Comparison of ENCODE assay signal across 30 mouse cellular contexts in the genomic region with DNA sequence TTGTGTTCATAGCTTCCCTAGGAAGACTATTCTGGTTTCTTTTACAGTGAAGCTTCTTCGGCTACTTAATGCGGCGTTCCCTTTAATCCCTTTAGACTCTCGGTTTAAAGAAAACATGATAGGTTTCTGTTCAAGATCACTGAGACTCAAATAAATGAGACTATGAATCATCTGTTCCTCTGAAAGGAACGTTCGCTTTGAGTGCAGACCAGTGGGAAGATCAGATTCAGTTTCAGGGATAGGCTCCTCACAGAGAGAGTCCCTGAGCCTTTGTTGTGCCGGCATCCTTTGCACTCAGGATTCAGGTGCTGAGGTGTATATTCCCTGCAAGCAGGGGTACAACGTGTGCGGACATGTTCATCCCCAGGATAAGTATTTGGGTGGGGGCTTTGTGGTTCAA. TPM values are rescaled to one million over a fixed set of nuclear protein-coding genes. Genes with fewer than 3 reads are reported as not detected.
DNase-seq lines count a peak whose midpoint lies in the region; ATAC-seq and TF ChIP-seq lines count a peak whose summit lies in the region.
"Had no signal": no experiment of that assay in that cellular context is flagged by ENCODE, and none has a peak within 500 bp of the region (broad histone marks: within the 10 kb centered on the region; RNA-seq: fewer than 3 reads in every experiment).

No protein-coding gene starts in this region.

- TF ChIP-seq CTCF in hindbrain, postnatal 0 days (IDR thresholded peaks at IDR 0.05; ENCODE audit: low read depth), result no peak
- TF ChIP-seq CTCF in midbrain, postnatal 0 days (IDR thresholded peaks at IDR 0.05), result no peak

- H3K4me3 ChIP-seq in hindbrain, embryonic 11.5 days (ENCODE audit: low read depth, low read length), result no peak overlapping the region
- no peak overlapping the region for H3K4me3 ChIP-seq in hindbrain, postnatal 0 days (ENCODE audit: low read length)
- no peak overlapping the region for H3K4me3 ChIP-seq in neural tube, embryonic 11.5 days (ENCODE audit: low read depth, low read length)
- no peak overlapping the region for H3K4me3 ChIP-seq in midbrain, postnatal 0 days (ENCODE audit: low read depth, low read length)
- H3K4me3 ChIP-seq: embryonic facial prominence, embryonic 13.5 days; forebrain, embryonic 10.5 days; heart, embryonic 12.5 days; heart, embryonic 15.5 days; hindbrain, embryonic 12.5 days had no signal

- no peaks in the 10 kb centered on the region for H3K4me1 ChIP-seq in hindbrain, embryonic 11.5 days (replicated peaks; ENCODE audit: control insufficient read depth, insufficient read depth, low read length)
- H3K4me1 ChIP-seq in hindbrain, postnatal 0 days (ENCODE audit: insufficient read depth, low read length), result no peaks in the 10 kb centered on the region
- no peaks in the 10 kb centered on the region for H3K4me1 ChIP-seq in neural tube, embryonic 11.5 days (ENCODE audit: control insufficient read depth, insufficient read depth, low read length)
- H3K4me1 ChIP-seq in midbrain, postnatal 0 days (ENCODE audit: insufficient read depth, low read length), result no peaks in the 10 kb centered on the region
- H3K4me1 ChIP-seq: heart, embryonic 15.5 days had no signal

- no peaks in the 10 kb centered on the region for H3K9me3 ChIP-seq in hindbrain, embryonic 11.5 days (ENCODE audit: control insufficient read depth, low read length)
- no peaks in the 10 kb centered on the region for H3K9me3 ChIP-seq in hindbrain, postnatal 0 days (ENCODE audit: low read length)
- H3K9me3 ChIP-seq in neural tube, embryonic 11.5 days (ENCODE audit: control insufficient read depth, low read length), result no peaks in the 10 kb centered on the region
- no peaks in the 10 kb centered on the region for H3K9me3 ChIP-seq in midbrain, postnatal 0 days (ENCODE audit: low read length)
- H3K9me3 ChIP-seq: embryonic facial prominence, embryonic 13.5 days; forebrain, embryonic 10.5 days; G1E; heart, embryonic 12.5 days; heart, embryonic 15.5 days; hindbrain, embryonic 12.5 days had no signal

- H3K27ac ChIP-seq in hindbrain, embryonic 11.5 days (ENCODE audit: low read depth, low read length), result no peak overlapping the region
- H3K27ac ChIP-seq in hindbrain, postnatal 0 days, result no peak overlapping the region
- no peak overlapping the region for H3K27ac ChIP-seq in neural tube, embryonic 11.5 days (ENCODE audit: low read depth, low read length)
- no peak overlapping the region for H3K27ac ChIP-seq in midbrain, postnatal 0 days (ENCODE audit: low read depth, low read length)
- H3K27ac ChIP-seq: embryonic facial prominence, embryonic 13.5 days; forebrain, embryonic 10.5 days; heart, embryonic 15.5 days; hindbrain, embryonic 12.5 days had no signal

- no peak overlapping the region for H3K9ac ChIP-seq in hindbrain, embryonic 11.5 days (ENCODE audit: low read depth, low read length)
- no peak overlapping the region for H3K9ac ChIP-seq in hindbrain, postnatal 0 days (replicated peaks; ENCODE audit: low read length)
- no peak overlapping the region for H3K9ac ChIP-seq in neural tube, embryonic 11.5 days (ENCODE audit: low read length)
- no peak overlapping the region for H3K9ac ChIP-seq in midbrain, postnatal 0 days (replicated peaks; ENCODE audit: low read length, poor library complexity, severe bottlenecking)
- H3K9ac ChIP-seq: embryonic facial prominence, embryonic 13.5 days; forebrain, postnatal 0 days; heart, embryonic 12.5 days; heart, embryonic 15.5 days; hindbrain, embryonic 12.5 days had no signal

- ATAC-seq in frontal cortex, adult (ENCODE audit: low TSS enrichment), result peak; percentile 73
- ATAC-seq in hindbrain, embryonic 11.5 days (ENCODE audit: low FRiP score), result peak; percentile 35; the same call in 1 of the 2 replicates
- ATAC-seq in hindbrain, postnatal 0 days, result no peak
- ATAC-seq in neural tube, embryonic 11.5 days (ENCODE audit: insufficient read depth, low FRiP score, low TSS enrichment), result peak; percentile 27; the same call in 1 of the 2 replicates
- no peak for ATAC-seq in midbrain, postnatal 0 days (ENCODE audit: low FRiP score)
- ATAC-seq: forebrain, embryonic 14.5 days; forebrain, postnatal 0 days; hindbrain, embryonic 16.5 days; inflammation-experienced regulatory T-cells, adult 6 months; intestine, embryonic 16.5 days; Patski had no signal

- no peaks in the 10 kb centered on the region for H3K27me3 ChIP-seq in hindbrain, embryonic 11.5 days (ENCODE audit: control insufficient read depth, insufficient read depth, low read length)
- H3K27me3 ChIP-seq in hindbrain, postnatal 0 days (ENCODE audit: insufficient read depth, low read length), result no peaks in the 10 kb centered on the region
- H3K27me3 ChIP-seq in neural tube, embryonic 11.5 days (ENCODE audit: control insufficient read depth, insufficient read depth, low read length), result no peaks in the 10 kb centered on the region
- no peaks in the 10 kb centered on the region for H3K27me3 ChIP-seq in midbrain, postnatal 0 days (ENCODE audit: insufficient read depth, low read length)
- H3K27me3 ChIP-seq: CH12.LX; embryonic facial prominence, embryonic 13.5 days; heart, embryonic 12.5 days; heart, embryonic 15.5 days; hindbrain, embryonic 12.5 days; Patski had no signal

- H3K4me2 ChIP-seq in hindbrain, embryonic 11.5 days (replicated peaks; ENCODE audit: low read depth, low read length), result no peak overlapping the region
- no peak overlapping the region for H3K4me2 ChIP-seq in hindbrain, postnatal 0 days (ENCODE audit: low read depth, low read length)
- no peak overlapping the region for H3K4me2 ChIP-seq in neural tube, embryonic 11.5 days (ENCODE audit: low read depth)
- no peak overlapping the region for H3K4me2 ChIP-seq in midbrain, postnatal 0 days (ENCODE audit: low read depth, low read length, poor library complexity, severe bottlenecking)
- H3K4me2 ChIP-seq: embryonic facial prominence, embryonic 13.5 days; heart, embryonic 12.5 days; heart, embryonic 15.5 days; hindbrain, embryonic 12.5 days had no signal

- no peak for DNase-seq in frontal cortex, postnatal 14 days (ENCODE audit: low spot score in 2 of 2)
- DNase-seq in hindbrain, embryonic 11.5 days (ENCODE audit: low spot score), result no peak
- DNase-seq in hindbrain, postnatal 0 days (ENCODE audit: low spot score), result no peak
- DNase-seq in neural tube, embryonic 11.5 days (ENCODE audit: low spot score), result no peak
- no peak for DNase-seq in neural tube, embryonic 10.5 days (ENCODE audit: extremely low spot score, low spot score)
- no peak for DNase-seq in midbrain, postnatal 0 days (ENCODE audit: low spot score)
- DNase-seq: adrenal gland, postnatal 10 days; adrenal gland, postnatal 36 days; B cell, adult 2 months; cerebellum, adult 11 months; cerebellum, adult 2 months; cerebellum, adult 9-11 months; cerebellum, postnatal 25 days; forebrain, postnatal 0 days; gastrocnemius, postnatal 14 days; heart, postnatal 36 days had no signal

- 73% methylated on average over 9 of the region's 9 CpGs for WGBS in hindbrain, embryonic 11.5 days
- WGBS in hindbrain, postnatal 0 days, result 68% methylated on average over 9 of the region's 9 CpGs
- WGBS in neural tube, embryonic 11.5 days, result 66% methylated on average over 9 of the region's 9 CpGs
- 63% methylated on average over 9 of the region's 9 CpGs for WGBS in midbrain, postnatal 0 days

- no peaks in the 10 kb centered on the region for H3K36me3 ChIP-seq in hindbrain, embryonic 11.5 days (ENCODE audit: control insufficient read depth, insufficient read depth, low read length)
- H3K36me3 ChIP-seq in hindbrain, postnatal 0 days (ENCODE audit: insufficient read depth, low read length), result no peaks in the 10 kb centered on the region
- H3K36me3 ChIP-seq in neural tube, embryonic 11.5 days (ENCODE audit: control insufficient read depth, insufficient read depth, low read length), result no peaks in the 10 kb centered on the region
- no peaks in the 10 kb centered on the region for H3K36me3 ChIP-seq in midbrain, postnatal 0 days (ENCODE audit: insufficient read depth, low read length)
- H3K36me3 ChIP-seq: embryonic facial prominence, embryonic 13.5 days; forebrain, embryonic 10.5 days; G1E; heart, embryonic 12.5 days; heart, embryonic 15.5 days; hindbrain, embryonic 12.5 days had no signal

RNA-seq across cellular contexts. Expression of gene Me3, which starts 25.0 kb away (rescaled TPM):
- 1.4 and 1.9 TPM in 2 replicates for polyA plus RNA-seq in hindbrain, embryonic 11.5 days (2014; fragmentation: Nextera tagmentation; extraction: Ambion mirVana)
- total RNA-seq in hindbrain, postnatal 0 days (2014; rRNA removed), result 23.6 and 38.1 TPM in 2 replicates
- polyA plus RNA-seq in hindbrain, postnatal 0 days (2015; fragmentation: Nextera tagmentation; extraction: Ambion mirVana), result 28.0 and 30.1 TPM in 2 replicates
- 0.77 and 1.3 TPM in 2 replicates for polyA plus RNA-seq in neural tube, embryonic 11.5 days (2014; fragmentation: Nextera tagmentation; extraction: Ambion mirVana)
- total RNA-seq in midbrain, postnatal 0 days (2014; rRNA removed), result 16.9 and 25.2 TPM in 2 replicates
- polyA plus RNA-seq in midbrain, postnatal 0 days (2015; fragmentation: Nextera tagmentation; extraction: Ambion mirVana), result 23.7 and 24.4 TPM in 2 replicates
- total RNA-seq: CH12.LX; common myeloid progenitor, adult 5-6 weeks had no signal
- polyA plus RNA-seq: G1E had no signal

Comparison
In these comparisons a context has a peak if more than half of its experiments do, and no peak if none do; other contexts are left out.
1. ATAC-seq: peak in frontal cortex, adult (single experiment), hindbrain, embryonic 11.5 days (single experiment) and neural tube, embryonic 11.5 days (single experiment); none in hindbrain, postnatal 0 days (single experiment) and midbrain, postnatal 0 days (single experiment).